Mouse (Mus musculus) heart, postnatal 36 days (tissue): ENCODE measurements around the gene Actrt2. TPM values are rescaled to one million over a fixed set of nuclear protein-coding genes. Genes with fewer than 3 reads are reported as not detected.

Source experiments
- DNase-seq, 2 experiments: peaks; one replicate each; pipeline ENCODE4 v3.0.0; 2021 to 2022
- intact Hi-C: fragments of 180-260 bp; cut with DNase I; formaldehyde crosslinking; loops from one replicate; pipeline ENCODE4 v1.15.1; 2025
- total RNA-seq, 2 experiments: library from RNA; stranded (reverse); gene quantifications; 2 replicates each; pipeline ENCODE4 v1.2.3; 2021

Actrt2 gene
- not detected for total RNA-seq

- intact Hi-C loops, result no loop called here
- no peak for DNase-seq
These were observed at the start of gene Actrt2 for GRCm38 (mm10) chr4:154667767-154668166. TSS of gene Actrt2 (minus strand) at chr4:154667867.

- intact Hi-C loops, result no loop called here
- no peak for DNase-seq
These were observed 41.9 kb upstream of the Actrt2 start for GRCm38 (mm10) chr4:154709391-154710107.

GRCm38 (mm10) chr4:154708811-154709210 is 41.1 kb upstream of the Actrt2 start:
- DNase-seq, result no peak
- intact Hi-C loops, result no loop called here

GRCm38 (mm10) chr4:154708223-154708622 is 40.6 kb upstream of the Actrt2 start:
- no peak for DNase-seq
- intact Hi-C loops, result no loop called here

- intact Hi-C loops, result no loop called here
- DNase-seq, result no peak
These were observed 39.9 kb upstream of the Actrt2 start for GRCm38 (mm10) chr4:154707521-154707920.

GRCm38 (mm10) chr4:154706442-154706841 is 38.8 kb upstream of the Actrt2 start:
- DNase-seq, result no peak
- intact Hi-C loops, result no loop called here

GRCm38 (mm10) chr4:154705681-154706080 is 38.0 kb upstream of the Actrt2 start:
- intact Hi-C loops, result no loop called here
- no peak for DNase-seq

GRCm38 (mm10) chr4:154705056-154705455 is 37.4 kb upstream of the Actrt2 start:
- DNase-seq, result no peak
- intact Hi-C loops, result no loop called here

GRCm38 (mm10) chr4:154704591-154704990 is 36.9 kb upstream of the Actrt2 start:
- no peak for DNase-seq
- intact Hi-C loops, result loop anchor here (5.0 kb wide), 1 partner anchor 93 kb away; no protein-coding TSS in a partner anchor

- DNase-seq, result no peak
- intact Hi-C loops, result loop anchor here (5.0 kb wide), 1 partner anchor 94 kb away; no protein-coding TSS in a partner anchor
These were observed 35.9 kb upstream of the Actrt2 start for GRCm38 (mm10) chr4:154703426-154704070.

GRCm38 (mm10) chr4:154702931-154703330 is 35.3 kb upstream of the Actrt2 start:
- DNase-seq, result no peak
- intact Hi-C loops, result loop anchor here (5.0 kb wide), 1 partner anchor 94 kb away; no protein-coding TSS in a partner anchor

- intact Hi-C loops, result loop anchor here (5.0 kb wide), 1 partner anchor 95 kb away; no protein-coding TSS in a partner anchor
These were observed 34.5 kb upstream of the Actrt2 start for GRCm38 (mm10) chr4:154702186-154702585.

GRCm38 (mm10) chr4:154700921-154701412 is 33.3 kb upstream of the Actrt2 start:
- DNase-seq, result peak; percentile 36 to 61
- intact Hi-C loops, result loop anchor here (5.0 kb wide), 1 partner anchor 96 kb away; no protein-coding TSS in a partner anchor

More at GRCm38 (mm10) chr4:154702186-154702585, 34.5 kb upstream of the Actrt2 start:
- DNase-seq, result no peak

GRCm38 (mm10) chr4:154700436-154700835 is 32.8 kb upstream of the Actrt2 start:
- DNase-seq, result no peak
- intact Hi-C loops, result loop anchor here (5.0 kb wide), 1 partner anchor 97 kb away; no protein-coding TSS in a partner anchor

- DNase-seq, result no peak
- intact Hi-C loops, result no loop called here
These were observed 31.6 kb upstream of the Actrt2 start for GRCm38 (mm10) chr4:154699236-154699635.

- intact Hi-C loops, result no loop called here
- no peak for DNase-seq
These were observed 31.0 kb upstream of the Actrt2 start for GRCm38 (mm10) chr4:154698631-154699030.

GRCm38 (mm10) chr4:154698021-154698590 is 30.4 kb upstream of the Actrt2 start:
- no peak for DNase-seq
- intact Hi-C loops, result no loop called here

GRCm38 (mm10) chr4:154697476-154697875 is 29.8 kb upstream of the Actrt2 start:
- intact Hi-C loops, result no loop called here
- no peak for DNase-seq

GRCm38 (mm10) chr4:154696552-154696951 is 28.9 kb upstream of the Actrt2 start:
- DNase-seq, result no peak
- intact Hi-C loops, result no loop called here

- intact Hi-C loops, result no loop called here
- no peak for DNase-seq
These were observed 28.5 kb upstream of the Actrt2 start for GRCm38 (mm10) chr4:154696146-154696545.

- no peak for DNase-seq
- intact Hi-C loops, result no loop called here
These were observed 26.7 kb upstream of the Actrt2 start for GRCm38 (mm10) chr4:154694361-154694760.
